Mouse (Mus musculus): ENCODE measurements at regions not wholly inside any gene's neighbourhood (a gene's known extent, or its start where the extent isn't known, plus 50 kb on each side); places are given as distances from the start of the nearest gene placed in this dataset.

DNA sequence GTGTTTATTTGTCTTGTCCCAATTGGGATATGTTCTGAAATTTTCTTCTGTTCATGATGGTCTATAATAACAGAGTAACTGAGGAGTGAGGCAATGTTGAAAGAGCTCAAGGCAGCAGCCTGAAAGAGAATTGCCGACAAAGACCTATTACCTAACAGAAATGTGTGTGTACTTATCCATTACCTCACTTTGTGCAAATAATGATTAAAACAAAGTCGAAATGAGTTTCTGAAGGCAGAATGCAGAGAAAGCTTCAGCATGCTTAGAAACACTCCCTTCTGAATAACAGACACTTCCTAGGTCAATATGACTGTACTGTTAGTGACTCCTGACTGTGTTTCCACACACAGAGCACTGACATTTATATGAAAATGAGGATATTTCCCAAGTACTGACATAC lies 63.0 kb downstream of the Kbtbd8 start:
- DNase-seq (ENCODE audit: low spot score): no peak
- no peaks in the 10 kb centered on the region for H3K4me1 ChIP-seq
- WGBS: 63% methylated on average over 2 of the region's 2 CpGs

DNA sequence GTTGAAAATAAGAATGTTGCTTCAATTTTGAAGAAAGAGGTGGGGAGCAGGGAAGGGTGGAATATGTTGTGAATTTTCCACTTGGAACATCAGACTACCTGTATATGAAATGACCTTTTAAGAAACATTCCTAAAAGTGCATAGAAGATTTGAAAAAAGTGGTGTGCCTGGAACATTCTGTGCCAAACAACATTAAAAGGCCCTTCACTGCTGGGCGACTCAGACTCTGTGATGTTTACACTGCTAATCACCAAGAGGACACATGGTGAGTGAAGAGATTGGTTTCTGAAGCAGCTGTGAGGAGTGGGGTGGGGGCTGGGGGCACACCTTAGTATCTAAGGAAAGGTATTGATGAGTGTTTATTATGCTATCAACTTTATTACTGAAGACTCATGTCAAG lies 65.2 kb downstream of the Kbtbd8 start:
- no peak for DNase-seq (ENCODE audit: low spot score)
- Histone ChIP-seq H3K27me3 (ENCODE audit: insufficient read depth, poor library complexity, severe bottlenecking) (no peaks in the 10 kb centered on the region), H3K9me3 (no peaks in the 10 kb centered on the region), H3K4me1 (no peaks in the 10 kb centered on the region), H3K27ac (no peak overlapping the region), H3K36me3 (no peaks in the 10 kb centered on the region), H3K4me3 (no peak overlapping the region)
- WGBS: 30% methylated on average over 1 of the region's 1 CpGs

More for the DNA sequence above, 63.0 kb downstream of the Kbtbd8 start:
- Histone ChIP-seq H3K27ac (no peak overlapping the region), H3K4me3 (no peak overlapping the region), H3K9me3 (no peaks in the 10 kb centered on the region), H3K36me3 (no peaks in the 10 kb centered on the region), H3K27me3 (ENCODE audit: insufficient read depth, poor library complexity, severe bottlenecking) (no peaks in the 10 kb centered on the region)

DNA sequence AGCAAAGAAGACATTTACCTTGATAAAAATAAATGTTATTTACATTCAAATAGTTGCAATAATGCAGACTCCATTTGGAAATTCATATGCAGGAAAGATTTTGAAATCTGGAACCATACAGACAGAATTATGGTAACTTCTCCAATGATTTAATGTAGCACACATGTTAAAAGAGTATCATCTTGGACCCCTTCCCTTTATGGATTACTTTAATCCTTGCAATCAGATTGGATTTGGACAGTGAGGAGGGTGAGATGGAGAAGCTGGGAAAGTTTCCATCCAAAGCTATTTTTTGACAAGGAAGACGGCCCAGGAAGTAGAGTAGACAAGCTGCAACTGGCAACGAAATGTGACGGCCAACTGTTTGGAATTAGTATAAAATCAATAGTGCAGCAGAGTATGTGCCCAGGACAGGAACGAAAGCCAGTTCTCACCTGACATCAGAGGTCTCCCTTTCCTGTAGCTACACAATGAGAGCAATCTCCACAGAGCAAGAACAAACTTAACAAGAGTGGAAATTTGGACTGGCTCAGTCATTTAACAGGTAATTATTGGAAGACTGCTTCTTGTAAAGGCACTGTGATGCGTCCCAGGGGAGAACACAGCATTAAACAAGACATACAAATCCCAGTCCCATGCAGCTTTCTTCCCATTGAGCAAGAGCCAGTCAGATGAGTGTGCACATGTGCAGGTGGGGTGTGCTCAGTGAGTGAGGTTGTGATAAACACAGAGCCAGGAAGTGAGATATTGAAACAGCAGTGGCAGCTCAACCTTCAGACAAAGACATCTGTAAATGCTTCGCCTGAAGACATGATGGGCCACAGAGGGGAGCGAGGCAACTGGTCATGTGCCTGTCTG lies 68.3 kb downstream of the Kbtbd8 start:
- Histone ChIP-seq H3K36me3 (no peaks in the 10 kb centered on the region), H3K4me1 (no peaks in the 10 kb centered on the region), H3K27me3 (ENCODE audit: insufficient read depth, poor library complexity, severe bottlenecking) (no peaks in the 10 kb centered on the region), H3K4me3 (no peak overlapping the region), H3K9me3 (no peaks in the 10 kb centered on the region), H3K27ac (no peak overlapping the region)
- DNase-seq (ENCODE audit: low spot score): no peak
- 74% methylated on average over 7 of the region's 7 CpGs for WGBS

DNA sequence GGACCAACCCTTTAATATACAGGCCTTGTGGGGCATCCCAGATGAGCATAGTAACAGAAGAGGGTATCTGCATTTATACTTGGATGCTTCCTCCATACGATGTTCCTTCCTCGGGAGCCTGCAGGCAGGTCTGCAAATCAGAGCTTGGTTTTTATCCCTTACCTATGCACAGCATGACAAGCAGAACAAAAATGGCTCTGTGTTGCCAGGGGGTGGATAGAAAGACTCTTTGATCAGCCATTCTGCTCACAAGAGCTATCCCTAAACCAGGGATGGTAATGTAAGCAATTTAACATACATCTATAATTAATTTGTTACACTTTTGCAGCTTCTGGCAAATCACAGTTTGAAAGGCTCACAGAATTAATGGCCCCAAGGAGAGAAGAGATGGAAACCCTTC lies 79.6 kb downstream of the Kbtbd8 start:
- Histone ChIP-seq H3K36me3 (no peaks in the 10 kb centered on the region), H3K27ac (no peak overlapping the region), H3K27me3 (ENCODE audit: insufficient read depth, poor library complexity, severe bottlenecking) (no peaks in the 10 kb centered on the region), H3K9me3 (no peaks in the 10 kb centered on the region), H3K4me1 (no peaks in the 10 kb centered on the region), H3K4me3 (no peak overlapping the region)
- 75% methylated on average over 2 of the region's 2 CpGs for WGBS
- DNase-seq (ENCODE audit: low spot score): no peak

DNA sequence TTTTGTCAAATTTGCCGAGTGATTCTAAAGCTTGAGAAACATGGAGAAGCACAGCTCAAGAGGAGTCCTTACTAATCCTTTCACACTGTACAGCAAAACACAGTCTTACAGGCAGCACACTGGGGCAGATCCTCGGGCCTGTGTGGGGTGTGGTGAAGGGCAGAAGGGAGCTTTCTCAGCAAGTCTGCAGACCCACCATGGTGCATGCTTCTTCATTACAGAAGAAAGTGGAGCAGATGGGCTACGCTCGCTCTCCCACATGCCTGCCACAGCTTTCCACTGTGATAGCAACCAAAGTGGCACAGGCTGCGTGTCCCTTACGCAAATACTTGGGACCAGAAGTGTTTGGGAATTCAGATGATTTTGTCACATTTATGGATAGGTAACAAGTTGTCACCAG lies 81.6 kb downstream of the Kbtbd8 start:
- H3K9me3 ChIP-seq: no peaks in the 10 kb centered on the region
- no peaks in the 10 kb centered on the region for H3K36me3 ChIP-seq
- 82% methylated on average over 6 of the region's 6 CpGs for WGBS
- H3K4me3 ChIP-seq: no peak overlapping the region
- H3K27ac ChIP-seq: no peak overlapping the region
- no peak for DNase-seq (ENCODE audit: low spot score)
- H3K27me3 ChIP-seq (ENCODE audit: insufficient read depth, poor library complexity, severe bottlenecking): no peaks in the 10 kb centered on the region
- H3K4me1 ChIP-seq: no peaks in the 10 kb centered on the region

DNA sequence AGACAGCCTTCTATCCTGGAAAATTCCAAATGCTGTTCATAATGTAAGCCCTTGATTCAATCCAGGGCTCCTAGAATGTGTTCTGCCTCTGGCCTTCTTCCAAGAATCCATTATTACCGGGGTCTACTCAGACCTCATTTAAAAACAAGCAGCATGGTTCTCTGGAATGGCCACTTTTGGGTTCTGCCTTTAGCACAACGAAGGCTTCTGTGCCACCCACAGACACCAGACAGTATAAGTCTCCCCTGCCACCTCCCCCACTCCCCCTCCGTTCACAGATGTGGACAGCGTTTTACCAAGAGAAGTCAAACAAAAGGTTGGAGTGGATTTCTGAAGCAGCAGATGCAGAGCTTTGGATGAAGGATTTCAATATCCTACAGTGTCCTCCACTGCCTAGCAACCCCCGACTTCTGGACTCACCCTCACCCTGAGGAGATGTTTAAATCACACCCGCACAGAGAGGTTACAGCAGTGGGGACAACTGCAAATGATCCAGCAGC lies 85.3 kb downstream of the Kbtbd8 start:
- Histone ChIP-seq H3K27me3 (ENCODE audit: insufficient read depth, poor library complexity, severe bottlenecking) (no peaks in the 10 kb centered on the region), H3K9me3 (no peaks in the 10 kb centered on the region), H3K4me1 (no peaks in the 10 kb centered on the region), H3K36me3 (no peaks in the 10 kb centered on the region), H3K27ac (no peak overlapping the region), H3K4me3 (no peak overlapping the region)
- 70% methylated on average over 6 of the region's 6 CpGs for WGBS
- DNase-seq (ENCODE audit: low spot score): no peak

DNA sequence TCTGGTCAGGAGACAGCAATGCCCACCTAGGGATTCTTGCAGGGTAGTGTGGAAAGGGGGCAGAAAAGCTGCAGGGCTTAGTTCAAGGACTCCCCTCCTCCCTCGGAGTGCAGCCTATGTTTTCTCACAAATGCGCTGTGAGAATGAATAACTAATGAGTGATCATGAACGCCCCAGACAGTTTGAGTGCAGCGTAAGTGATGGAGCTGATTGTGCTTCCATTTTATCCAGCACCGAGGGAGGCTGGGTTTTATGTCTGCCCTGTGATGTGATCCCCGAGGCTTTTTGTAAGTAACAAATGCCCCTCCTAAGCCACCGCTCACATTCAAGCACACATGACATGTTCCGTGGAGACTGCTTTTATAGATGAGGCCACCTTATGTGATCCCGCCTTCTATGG lies 85.9 kb downstream of the Kbtbd8 start:
- Histone ChIP-seq H3K27me3 (ENCODE audit: insufficient read depth, poor library complexity, severe bottlenecking) (no peaks in the 10 kb centered on the region), H3K4me3 (no peak overlapping the region), H3K36me3 (no peaks in the 10 kb centered on the region), H3K4me1 (no peaks in the 10 kb centered on the region), H3K27ac (no peak overlapping the region), H3K9me3 (no peaks in the 10 kb centered on the region)
- no peak for DNase-seq (ENCODE audit: low spot score)
- 82% methylated on average over 9 of the region's 9 CpGs for WGBS

DNA sequence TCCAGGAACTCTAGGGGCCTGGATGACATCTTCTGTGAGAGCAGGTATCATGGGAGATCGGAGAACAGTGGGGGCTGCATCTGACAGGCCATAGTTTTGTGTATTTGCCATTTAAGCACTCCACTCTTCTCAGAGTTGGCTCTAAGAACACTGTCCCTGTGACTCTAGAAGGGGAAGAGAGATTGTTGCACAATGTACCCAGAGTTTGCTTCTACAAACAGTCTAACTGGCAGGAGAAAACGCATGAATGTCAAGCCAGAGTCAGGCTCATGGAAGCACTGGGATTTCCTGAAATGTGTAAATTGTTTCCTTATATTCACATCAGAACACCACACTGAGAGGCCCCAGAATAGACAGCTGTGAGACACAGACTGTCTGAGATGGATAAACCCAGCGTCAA lies 87.2 kb downstream of the Kbtbd8 start:
- DNase-seq (ENCODE audit: low spot score): no peak
- H3K36me3 ChIP-seq: no peaks in the 10 kb centered on the region
- H3K9me3 ChIP-seq: no peaks in the 10 kb centered on the region
- WGBS: 68% methylated on average over 3 of the region's 3 CpGs
- no peak overlapping the region for H3K4me3 ChIP-seq
- no peak overlapping the region for H3K27ac ChIP-seq
- H3K27me3 ChIP-seq (ENCODE audit: insufficient read depth, poor library complexity, severe bottlenecking): no peaks in the 10 kb centered on the region
- H3K4me1 ChIP-seq: no peaks in the 10 kb centered on the region

DNA sequence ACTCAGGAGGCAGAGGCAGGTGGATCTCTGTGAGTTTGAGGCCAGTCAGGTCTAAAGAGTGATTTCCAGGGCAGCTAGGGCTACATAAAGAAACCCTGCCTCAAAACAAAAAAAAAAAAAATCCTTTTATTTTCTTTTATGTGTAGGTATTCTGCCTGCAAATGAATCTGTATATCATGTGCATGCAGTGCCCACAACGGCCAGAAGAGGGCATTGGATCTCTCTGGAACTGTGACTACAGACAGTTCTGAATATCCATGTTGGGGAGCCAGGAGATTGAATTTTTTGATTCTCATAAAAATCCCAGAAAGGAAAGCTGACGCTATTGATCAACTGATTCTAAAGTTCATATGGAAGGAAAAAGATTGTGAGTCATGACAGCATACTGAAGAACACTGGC lies 90.0 kb downstream of the Kbtbd8 start:
- no peak for DNase-seq (ENCODE audit: low spot score)
- H3K36me3 ChIP-seq: no peaks in the 10 kb centered on the region
- H3K4me3 ChIP-seq: no peak overlapping the region
- H3K4me1 ChIP-seq: no peaks in the 10 kb centered on the region
- H3K9me3 ChIP-seq: no peaks in the 10 kb centered on the region
- H3K27me3 ChIP-seq (ENCODE audit: insufficient read depth, poor library complexity, severe bottlenecking): no peaks in the 10 kb centered on the region
- WGBS: 27% methylated on average over 2 of the region's 2 CpGs
- H3K27ac ChIP-seq: no peak overlapping the region

DNA sequence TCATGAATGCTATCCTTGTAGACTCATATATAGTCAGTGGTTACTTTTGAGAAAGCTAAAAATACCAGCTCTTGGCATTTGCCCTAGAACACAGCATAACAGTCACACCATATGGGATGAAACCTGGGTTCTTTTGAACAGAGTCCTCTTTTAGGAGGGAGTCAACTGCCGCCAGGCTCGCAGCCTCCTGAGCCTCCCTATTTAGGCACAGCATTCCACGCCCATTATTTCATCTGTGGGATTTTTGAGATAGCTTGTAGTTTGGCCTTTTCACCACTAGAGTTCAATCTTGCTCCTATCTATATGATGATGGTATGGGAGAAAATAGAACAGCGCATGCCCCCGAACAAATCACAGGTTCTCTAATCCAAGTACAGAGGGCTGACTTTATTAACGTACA lies 100.4 kb downstream of the Kbtbd8 start:
- 49% methylated on average over 6 of the region's 6 CpGs for WGBS
- Histone ChIP-seq H3K27ac (no peak overlapping the region), H3K4me1 (no peaks in the 10 kb centered on the region), H3K4me3 (no peak overlapping the region), H3K9me3 (no peaks in the 10 kb centered on the region), H3K27me3 (ENCODE audit: insufficient read depth, poor library complexity, severe bottlenecking) (peaks cover 6% of the 10 kb centered on the region), H3K36me3 (no peaks in the 10 kb centered on the region)
- DNase-seq (ENCODE audit: low spot score): no peak

DNA sequence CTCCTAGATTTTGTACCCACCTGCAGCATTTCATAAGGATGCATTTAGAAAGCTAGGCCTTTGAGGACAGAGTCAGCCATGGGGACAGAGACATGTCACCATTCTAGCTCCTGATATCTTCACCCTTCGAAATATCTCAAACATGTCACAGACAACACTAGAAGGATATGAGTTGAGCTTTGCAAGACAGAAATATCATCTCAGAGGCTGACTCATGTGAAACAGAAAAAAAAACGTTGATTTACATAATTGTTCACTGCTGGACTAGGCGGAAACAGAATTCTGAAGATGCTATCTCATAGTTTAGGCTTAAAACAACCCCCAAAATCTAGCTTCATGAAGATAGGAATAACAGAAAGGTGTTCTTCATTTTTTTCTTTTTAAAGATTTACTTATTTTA lies 101.8 kb downstream of the Kbtbd8 start:
- 63% methylated on average over 3 of the region's 3 CpGs for WGBS
- DNase-seq (ENCODE audit: low spot score): no peak

DNA sequence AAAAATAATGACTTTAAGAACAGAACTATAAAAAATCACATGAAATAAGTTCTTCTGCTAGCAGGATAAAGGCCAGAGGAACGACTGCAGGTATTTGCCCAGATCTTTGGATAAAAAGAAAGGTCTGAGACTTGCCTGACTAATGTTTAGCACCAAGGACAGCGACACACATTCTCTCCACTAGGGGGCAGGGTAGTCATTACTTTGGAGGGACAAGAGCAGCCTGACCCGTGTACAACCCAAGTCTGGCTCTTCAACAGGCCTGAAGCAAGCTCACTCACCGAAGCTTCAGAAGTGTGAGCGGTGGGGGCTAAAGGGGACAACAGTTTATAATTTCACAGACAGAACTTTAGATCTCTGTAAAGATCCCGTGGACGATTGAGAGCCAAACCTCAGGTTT lies 98.4 kb upstream of the Gm10234 start:
- peak; percentile 81 for DNase-seq (ENCODE audit: low spot score)
- H3K4me3 ChIP-seq: no peak overlapping the region
- no peaks in the 10 kb centered on the region for H3K9me3 ChIP-seq
- H3K36me3 ChIP-seq: no peaks in the 10 kb centered on the region
- no peaks in the 10 kb centered on the region for H3K4me1 ChIP-seq
- no peak overlapping the region for H3K27ac ChIP-seq
- no peaks in the 10 kb centered on the region for H3K27me3 ChIP-seq (ENCODE audit: insufficient read depth, poor library complexity, severe bottlenecking)
- 32% methylated on average over 7 of the region's 7 CpGs for WGBS

More for the DNA sequence above, 101.8 kb downstream of the Kbtbd8 start:
- H3K36me3 ChIP-seq: no peaks in the 10 kb centered on the region
- H3K27me3 ChIP-seq (ENCODE audit: insufficient read depth, poor library complexity, severe bottlenecking): peaks cover 6% of the 10 kb centered on the region
- no peaks in the 10 kb centered on the region for H3K9me3 ChIP-seq
- H3K27ac ChIP-seq: no peak overlapping the region
- H3K4me1 ChIP-seq: no peaks in the 10 kb centered on the region
- no peak overlapping the region for H3K4me3 ChIP-seq

DNA sequence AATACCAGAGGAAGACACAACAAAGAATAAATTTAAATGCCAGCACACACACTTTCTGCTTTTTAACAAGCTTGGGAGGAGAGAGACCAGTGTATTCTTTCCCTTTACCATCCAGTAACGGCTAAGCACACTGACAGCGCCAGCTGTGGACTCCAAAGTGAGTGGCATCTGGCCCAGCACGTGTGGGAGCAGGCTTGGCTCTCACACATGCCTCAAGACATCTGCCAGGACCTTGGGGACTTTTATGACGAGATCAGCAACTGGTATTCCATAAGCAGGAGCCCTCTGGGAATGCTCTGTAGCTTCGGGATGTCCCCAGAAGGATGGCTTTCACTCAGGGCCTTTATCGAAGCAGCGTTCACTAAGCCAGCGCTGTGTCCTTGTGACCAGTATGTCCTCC lies 92.0 kb upstream of the Gm10234 start:
- Histone ChIP-seq H3K27me3 (ENCODE audit: insufficient read depth, poor library complexity, severe bottlenecking) (no peaks in the 10 kb centered on the region), H3K27ac (no peak overlapping the region), H3K4me3 (no peak overlapping the region), H3K9me3 (no peaks in the 10 kb centered on the region), H3K4me1 (no peaks in the 10 kb centered on the region), H3K36me3 (no peaks in the 10 kb centered on the region)
- no peak for DNase-seq (ENCODE audit: low spot score)
- 74% methylated on average over 8 of the region's 8 CpGs for WGBS

DNA sequence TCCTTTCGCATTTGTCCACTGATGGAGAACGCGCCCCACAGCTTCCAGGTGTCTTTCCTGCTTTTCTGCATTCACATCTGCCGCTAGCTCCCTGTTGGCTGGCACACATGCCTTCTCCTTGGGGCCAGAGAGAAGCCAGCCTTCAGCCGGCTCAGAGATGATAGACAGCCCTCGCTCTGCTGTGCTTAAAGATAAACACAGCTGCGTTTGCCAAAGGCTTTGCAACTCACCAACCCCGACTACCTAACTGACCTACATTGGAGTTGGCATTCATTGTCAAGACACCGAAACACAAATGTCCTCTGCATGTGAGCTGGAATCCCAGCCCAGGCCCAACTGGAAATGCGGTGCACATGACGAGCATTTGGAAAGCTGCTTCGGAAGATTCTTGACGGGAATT lies 87.2 kb upstream of the Gm10234 start:
- no peaks in the 10 kb centered on the region for H3K36me3 ChIP-seq
- no peaks in the 10 kb centered on the region for H3K27me3 ChIP-seq (ENCODE audit: insufficient read depth, poor library complexity, severe bottlenecking)
- no peak overlapping the region for H3K4me3 ChIP-seq
- H3K27ac ChIP-seq: no peak overlapping the region
- no peaks in the 10 kb centered on the region for H3K9me3 ChIP-seq
- no peak for DNase-seq (ENCODE audit: low spot score)
- H3K4me1 ChIP-seq: no peaks in the 10 kb centered on the region
- WGBS: 75% methylated on average over 13 of the region's 13 CpGs
